ENCODE assay signal across 10 mouse cellular contexts in the genomic region with DNA sequence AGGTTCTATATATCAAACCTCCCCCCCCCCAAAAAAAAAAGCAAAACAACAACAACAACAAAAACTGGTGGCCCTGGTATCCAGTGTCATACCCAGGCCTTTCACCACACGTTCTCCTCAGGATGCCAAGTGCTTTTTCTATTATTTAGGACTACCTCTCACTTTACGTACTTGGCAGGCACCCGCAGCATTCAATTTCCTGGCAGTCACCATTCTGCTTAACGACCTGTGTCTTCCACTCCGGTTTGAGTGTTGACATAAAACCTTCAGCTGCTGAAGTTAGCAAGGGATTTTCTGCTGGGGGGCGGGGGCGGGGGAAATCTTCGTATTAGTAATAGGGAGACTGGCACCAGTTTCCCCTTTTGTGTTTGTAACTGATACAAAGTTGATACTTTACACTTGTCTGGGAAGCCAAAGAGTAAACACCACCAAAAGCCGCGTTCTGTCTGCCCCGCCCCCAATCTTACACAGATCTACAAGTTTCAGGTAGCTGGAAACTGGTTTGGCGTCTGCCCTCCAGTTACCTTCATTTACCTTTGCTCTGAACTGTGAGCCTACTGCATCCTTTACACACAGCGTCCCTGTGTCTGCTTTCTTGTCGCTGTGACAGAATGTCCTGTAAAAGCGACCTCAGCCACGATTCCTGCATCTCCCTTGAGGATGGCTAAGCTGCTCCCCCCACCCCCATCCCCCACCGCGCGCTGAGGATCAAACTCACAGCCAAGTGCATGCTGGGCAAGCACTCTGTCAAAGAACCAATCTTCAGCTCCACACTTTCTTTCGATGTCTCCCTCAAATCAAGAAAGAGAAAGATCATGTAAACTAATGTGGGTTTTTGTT. TPM values are rescaled to one million over a fixed set of nuclear protein-coding genes. Genes with fewer than 3 reads are reported as not detected.
DNase-seq lines count a peak whose midpoint lies in the region; ATAC-seq and TF ChIP-seq lines count a peak whose summit lies in the region.
"Had no signal": no experiment of that assay in that cellular context is flagged by ENCODE, and none has a peak within 500 bp of the region (broad histone marks: within the 10 kb centered on the region; RNA-seq: fewer than 3 reads in every experiment).

No protein-coding gene starts in this region.

- no peaks in the 10 kb centered on the region for H3K27me3 ChIP-seq in testis, adult 2 months (ENCODE audit: control insufficient read depth, insufficient read depth, low read length)

- TF ChIP-seq CTCF in testis, adult 2 months (IDR thresholded peaks at IDR 0.05; ENCODE audit: control insufficient read depth, insufficient read depth, insufficient replicate concordance, low read depth, low read length), result no peak
- no peak for TF ChIP-seq CTCF in lung, adult 2 months (IDR thresholded peaks at IDR 0.05; ENCODE audit: insufficient read depth, low read length)

- no peak for ATAC-seq in cerebellum, adult (ENCODE audit: insufficient number of reproducible peaks, low FRiP score, low TSS enrichment)

- no peaks in the 10 kb centered on the region for H3K36me3 ChIP-seq in testis, adult 2 months (ENCODE audit: control insufficient read depth, insufficient read depth, low read length)

- 25% methylated on average over 20 of the region's 20 CpGs for WGBS in lung, adult 2 months

- no peak for DNase-seq in testis, postnatal 10 days (ENCODE audit: low spot score)
- peak; percentile 17 to 23 for DNase-seq in kidney, adult 8-10 months
- DNase-seq in lung, adult 2 months, result peak; percentile 25
- peak; percentile 44 to 60 for DNase-seq in urinary bladder, postnatal 36 days (ENCODE audit: low spot score in 2 of 2)
- no peak for DNase-seq in thymus, postnatal 4 days
- DNase-seq: heart, postnatal 10 days; right cerebral cortex, postnatal 25 days; thymus, adult 2 months had no signal

- no peak for TF ChIP-seq POLR2A in testis, adult 2 months (IDR thresholded peaks at IDR 0.05; ENCODE audit: control insufficient read depth, low read depth, low read length)
- TF ChIP-seq POLR2A in lung, adult 2 months (IDR thresholded peaks at IDR 0.05; ENCODE audit: borderline replicate concordance, extremely low read depth, low read depth, low read length), result no peak

- H3K27ac ChIP-seq in testis, adult 2 months (ENCODE audit: control insufficient read depth, insufficient read depth, low read depth, low read length), result no peak overlapping the region

- H3K4me3 ChIP-seq in testis, adult 2 months (ENCODE audit: control insufficient read depth, low read depth, low read length), result peak overlapping the region; percentile 3; the same call in 1 of the 2 replicates
- H3K4me3 ChIP-seq in lung, adult 2 months (replicated peaks; ENCODE audit: extremely low read depth, low read depth, low read length), result no peak overlapping the region

- peaks cover 5% of the 10 kb centered on the region; the same call in 1 of the 2 replicates for H3K4me1 ChIP-seq in testis, adult 2 months (ENCODE audit: control insufficient read depth, insufficient read depth, low read length)
- no peaks in the 10 kb centered on the region for H3K4me1 ChIP-seq in lung, adult 2 months (ENCODE audit: control insufficient read depth, insufficient read depth, low read length)

RNA-seq across cellular contexts. Expression of a gene that starts 37.6 kb away (rescaled TPM):
- 10.8 and 18.4 TPM in 2 replicates for polyA plus RNA-seq in testis, adult 2 months (2012; rRNA removed)
- 40.1 and 50.7 TPM in 2 replicates for polyA plus RNA-seq in lung, adult 2 months (2012; rRNA removed)

Comparison
In these comparisons a context has a peak if more than half of its experiments do, and no peak if none do; other contexts are left out.
1. DNase-seq: peak in kidney, adult 8-10 months (2 of 2), lung, adult 2 months (single experiment) and urinary bladder, postnatal 36 days (2 of 2); none in testis, postnatal 10 days (single experiment) and thymus, postnatal 4 days (single experiment).